Mouse (Mus musculus) layer of hippocampus, adult 8-10 months (tissue): Measurements from ENCODE around the gene Epha4. TPM values are rescaled to one million over a fixed set of nuclear protein-coding genes. Genes with fewer than 3 reads are reported as not detected.

Source experiments
- DNase-seq, 2 experiments: peaks; one replicate each; pipeline ENCODE4 v3.0.0; 2022; ENCODE audit warnings: low spot score in 2 of 2
- microRNA-seq, 2 experiments: library from miRNA; unstranded; fragments of <30 nt; microRNA quantifications; one replicate each; pipeline ENCODE4 v1.2.0; 2022
- total RNA-seq, 4 experiments: library from RNA; stranded (reverse); gene quantifications; 2 replicates each; pipeline ENCODE4 v1.2.4; 2022

Epha4 gene
- total RNA-seq, 4 experiments from 2014 or later: 267 to 285 (median 281) TPM

GRCm38 (mm10) chr1:77318597-77319127, 196.2 kb downstream of the Epha4 start:
- no peak for DNase-seq

Small RNAs within 50 kb of the gene (microRNA-seq; reads per million reads assigned to microRNA genes)
- 0 reads per million in 2 experiments for gene Mir6352
